Mouse (Mus musculus) testis, adult 2 months (tissue): ENCODE results near the gene Mgat5b.

Experiments
- CTCF ChIP-seq: fragments of 200-500 bp; IDR thresholded peaks from 2 replicates; pipeline ENCODE4 v1.5.1; 2012; ENCODE audit warnings: low read depth, mild to moderate bottlenecking, inconsistent platforms, low read length, moderate library complexity; ENCODE audit not compliant: control insufficient read depth, insufficient read depth, insufficient replicate concordance
- POLR2A ChIP-seq: fragments of 200-500 bp; IDR thresholded peaks from 2 replicates; pipeline ENCODE4 v1.6.1; 2012; ENCODE audit warnings: low read depth, mild to moderate bottlenecking, inconsistent platforms, low read length, moderate library complexity; ENCODE audit not compliant: control insufficient read depth

DNA sequence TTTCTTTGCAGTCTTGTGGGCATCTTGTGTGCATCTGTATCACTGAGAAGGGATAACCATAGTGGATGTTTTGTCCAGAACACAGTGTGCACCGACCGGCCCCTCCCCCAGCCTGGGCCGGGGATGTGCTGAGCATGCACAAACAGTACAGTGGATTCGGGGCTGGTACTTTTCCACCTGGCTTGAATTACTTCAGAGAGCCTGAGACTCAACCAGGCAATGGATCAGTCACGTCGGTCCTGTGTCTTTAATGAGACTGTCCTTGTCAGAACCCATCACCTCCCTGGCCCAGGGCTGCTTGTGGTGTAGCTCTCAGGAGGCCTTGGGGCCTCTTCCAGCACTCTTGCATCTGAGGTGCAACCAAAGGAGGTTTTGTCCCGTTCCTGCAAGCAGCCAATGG, 46.4 kb downstream of the Mgat5b start:
- TF ChIP-seq CTCF (no peak), POLR2A (no peak)
